Mouse (Mus musculus) E14TG2a.4 (cell line): ENCODE results near the gene Cln6.

Experiments used
- CTCF ChIP-seq: conservative IDR thresholded peaks from 2 replicates; pipeline ENCODE4 v1.5.1; 2014; ENCODE audit warnings: low read length
- NANOG ChIP-seq: IDR thresholded peaks from 2 replicates; pipeline ENCODE4 v1.6.1; 2014; ENCODE audit warnings: borderline replicate concordance, low read length, mixed read lengths
- POU5F1 ChIP-seq: IDR thresholded peaks from 2 replicates; pipeline ENCODE4 v1.6.1; 2014; ENCODE audit warnings: low read length, borderline replicate concordance

DNA sequence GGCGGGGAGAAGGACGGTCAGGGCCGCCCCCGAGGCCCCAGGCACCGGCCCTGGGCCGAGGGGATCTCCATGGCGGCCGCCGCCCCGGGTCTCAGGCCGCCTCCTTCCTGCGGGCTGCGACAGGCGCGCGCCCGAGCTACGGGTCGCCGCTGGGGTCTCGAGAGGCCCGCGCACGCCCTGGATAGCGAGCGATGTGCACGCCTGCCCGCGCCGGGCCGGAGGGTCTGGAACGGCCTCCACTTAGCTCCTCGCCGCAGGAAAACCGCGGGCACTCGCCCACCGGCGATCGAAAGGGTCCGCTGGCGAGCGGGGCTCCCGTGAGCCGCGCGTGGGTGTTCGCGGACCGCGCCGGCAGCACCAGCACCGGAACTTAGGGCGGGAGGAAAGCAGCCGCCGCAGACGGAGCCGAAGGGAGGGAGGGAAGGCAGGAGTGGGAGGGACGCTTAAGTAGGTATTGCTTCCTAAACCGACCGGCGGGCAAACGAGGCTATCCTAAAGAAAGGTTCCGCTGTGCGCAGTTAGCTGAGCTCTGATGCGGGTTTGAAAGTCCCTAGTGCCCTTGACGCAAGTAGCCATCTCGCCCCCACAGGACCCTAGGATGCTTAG, 27.0 kb upstream of the Cln6 start, which contains the start of gene Fem1b:
- TF ChIP-seq CTCF (no peak), POU5F1 (no peak), NANOG (no peak)
